Mouse (Mus musculus) midbrain, embryonic 11.5 days (tissue): ENCODE data around the gene Tsga10. TPM values are rescaled to one million over a fixed set of nuclear protein-coding genes. Genes with fewer than 3 reads are reported as not detected.
"Not testable (repeated sequence)": the region's sequence is repeated elsewhere in the genome, so short reads cannot be mapped to it uniquely, and the experiment has no call there.

Source experiments
- ATAC-seq: fragments of 200-750 bp; cut with Nextera tagmentation; 2 replicates; pipeline ENCODE4 v1.8.0; 2017; ENCODE audit warnings: moderate TSS enrichment, moderate library complexity; ENCODE audit not compliant: low FRiP score
- DNase-seq: peaks from one replicate; pipeline ENCODE4 v3.0.0; 2015; ENCODE audit warnings: low spot score; ENCODE audit errors: missing footprints
- H3K27ac ChIP-seq: fragments of 300-500 bp; sonication (generic); 2 replicates; pipeline ENCODE4 v1.5.1; 2014; ENCODE audit warnings: low read depth, low read length
- H3K27me3 ChIP-seq: fragments of 300-500 bp; sonication (generic); 2 replicates; pipeline ENCODE4 v1.6.1; 2014; ENCODE audit warnings: mild to moderate bottlenecking, low read length, moderate library complexity, mixed read lengths; ENCODE audit not compliant: control insufficient read depth, insufficient read depth
- H3K36me3 ChIP-seq: fragments of 300-500 bp; sonication (generic); 2 replicates; pipeline ENCODE4 v1.6.1; 2014; ENCODE audit warnings: mild to moderate bottlenecking, low read length, moderate library complexity, mixed read lengths; ENCODE audit not compliant: control insufficient read depth, insufficient read depth
- H3K4me1 ChIP-seq: fragments of 300-500 bp; sonication (generic); 2 replicates; pipeline ENCODE4 v1.6.1; 2014; ENCODE audit warnings: low read length; ENCODE audit not compliant: control insufficient read depth, insufficient read depth
- H3K4me2 ChIP-seq: fragments of 300-500 bp; sonication (generic); 2 replicates; pipeline ENCODE4 v1.6.1; 2014; ENCODE audit warnings: mild to moderate bottlenecking, moderate library complexity
- H3K4me3 ChIP-seq: fragments of 300-500 bp; sonication (generic); 2 replicates; pipeline ENCODE4 v1.5.1; 2014; ENCODE audit warnings: low read depth, low read length
- H3K9ac ChIP-seq: fragments of 300-500 bp; sonication (generic); 2 replicates; pipeline ENCODE4 v1.6.1; 2014; ENCODE audit warnings: low read length
- H3K9me3 ChIP-seq: fragments of 300-500 bp; sonication (generic); 2 replicates; pipeline ENCODE4 v1.6.1; 2016; ENCODE audit warnings: low read length; ENCODE audit not compliant: control insufficient read depth
- WGBS: fragments of 180-500 bp; shearing (Covaris S2); extraction: QIAGEN DNeasy Blood & Tissue Kit; methylation state at CpG from one replicate; pipeline ENCODE4 v1.1.7; 2014; 5-methylcytosine and 5-hydroxymethylcytosine counted together
- polyA plus RNA-seq: library from polyadenylated mRNA; unstranded; fragments of >200 nt; fragmentation: Nextera tagmentation; extraction: Ambion mirVana; gene quantifications from 2 replicates; pipeline ENCODE4 v1.2.1, GENCODE M21; 2014

Gene Tsga10
- polyA plus RNA-seq, 1 experiment from 2014 or later = 19.8 TPM

- DNase-seq = no peak
These were observed 1.6 kb upstream of the Tsga10 start for GRCm38 (mm10) chr1:37867684-37868322.

GRCm38 (mm10) chr1:37867056-37867455 is 827 bp upstream of the Tsga10 start:
- H3K36me3 ChIP-seq = no peaks in the 10 kb centered on the region
- DNase-seq (no peak), ATAC-seq (no peak)
- no peak overlapping the region for H3K9ac ChIP-seq
- no peak overlapping the region for H3K4me2 ChIP-seq
- 71% methylated on average over 1 of the region's 1 CpGs for WGBS
- no peak overlapping the region for H3K27ac ChIP-seq
- no peak overlapping the region for H3K4me3 ChIP-seq
- H3K27me3 ChIP-seq = no peaks in the 10 kb centered on the region
- H3K4me1 ChIP-seq = peaks cover 3% of the 10 kb centered on the region; the same call in 1 of the 2 replicates
- no peaks in the 10 kb centered on the region for H3K9me3 ChIP-seq

More at GRCm38 (mm10) chr1:37867684-37868322, 1.6 kb upstream of the Tsga10 start:
- Histone ChIP-seq H3K4me2 (no peak overlapping the region), H3K27ac (no peak overlapping the region), H3K36me3 (no peaks in the 10 kb centered on the region), H3K27me3 (no peaks in the 10 kb centered on the region), H3K4me3 (no peak overlapping the region), H3K9me3 (no peaks in the 10 kb centered on the region), H3K4me1 (peaks cover 7% of the 10 kb centered on the region), H3K9ac (no peak overlapping the region)
- WGBS = 73% methylated on average over 10 of the region's 10 CpGs
- ATAC-seq = no peak

GRCm38 (mm10) chr1:37865401-37866215 is 621 bp downstream of the Tsga10 start:
- 12% methylated on average over 23 of the region's 23 CpGs for WGBS
- no peaks in the 10 kb centered on the region for H3K27me3 ChIP-seq
- peak overlapping the region; percentile 72 for H3K9ac ChIP-seq
- H3K36me3 ChIP-seq = no peaks in the 10 kb centered on the region
- H3K27ac ChIP-seq = peak overlapping the region; percentile 64; the same call in 1 of the 2 replicates
- DNase-seq = no peak
- ATAC-seq = no peak
- H3K4me1 ChIP-seq = no peaks in the 10 kb centered on the region
- no peaks in the 10 kb centered on the region for H3K9me3 ChIP-seq
- peak overlapping the region; percentile 76 for H3K4me2 ChIP-seq
- peak overlapping the region; percentile 60 for H3K4me3 ChIP-seq

- DNase-seq (peak; percentile 100), ATAC-seq (peak; percentile 98)
- WGBS = under 1% methylated on average over 85 of the region's 90 CpGs
- no peaks in the 10 kb centered on the region for H3K4me1 ChIP-seq
- no peaks in the 10 kb centered on the region for H3K27me3 ChIP-seq
- H3K9me3 ChIP-seq = no peaks in the 10 kb centered on the region
- H3K36me3 ChIP-seq = no peaks in the 10 kb centered on the region
- H3K9ac ChIP-seq = peak overlapping the region; percentile 72
- peak overlapping the region; percentile 60 for H3K4me3 ChIP-seq
- peak overlapping the region; percentile 76 for H3K4me2 ChIP-seq
- peak overlapping the region; percentile 78 for H3K27ac ChIP-seq
These were observed 1.5 kb downstream of the Tsga10 start for GRCm38 (mm10) chr1:37864511-37865400.

- no peaks in the 10 kb centered on the region for H3K9me3 ChIP-seq
- H3K27ac ChIP-seq = no peak overlapping the region
- H3K4me1 ChIP-seq = no peaks in the 10 kb centered on the region
- no peak overlapping the region for H3K4me3 ChIP-seq
- H3K27me3 ChIP-seq = no peaks in the 10 kb centered on the region
- WGBS = 60% methylated on average over 2 of the region's 2 CpGs
- DNase-seq = no peak
- no peaks in the 10 kb centered on the region for H3K36me3 ChIP-seq
- H3K4me2 ChIP-seq = no peak overlapping the region
- ATAC-seq = no peak
- no peak overlapping the region for H3K9ac ChIP-seq
These were observed 15.5 kb downstream of the Tsga10 start for GRCm38 (mm10) chr1:37850696-37851095.

GRCm38 (mm10) chr1:37846878-37847277 is 19.4 kb downstream of the Tsga10 start:
- Histone ChIP-seq H3K36me3 (no peaks in the 10 kb centered on the region), H3K4me3 (no peak overlapping the region), H3K27me3 (no peaks in the 10 kb centered on the region), H3K4me2 (no peak overlapping the region), H3K4me1 (no peaks in the 10 kb centered on the region), H3K9ac (no peak overlapping the region), H3K27ac (no peak overlapping the region), H3K9me3 (no peaks in the 10 kb centered on the region)
- no peak for ATAC-seq
- WGBS = 87% methylated on average over 8 of the region's 8 CpGs
- no peak for DNase-seq

GRCm38 (mm10) chr1:37831681-37832080 is 34.5 kb downstream of the Tsga10 start:
- Histone ChIP-seq H3K4me1 (no peaks in the 10 kb centered on the region), H3K36me3 (no peaks in the 10 kb centered on the region), H3K4me3 (no peak overlapping the region), H3K9ac (no peak overlapping the region), H3K9me3 (no peaks in the 10 kb centered on the region), H3K27me3 (no peaks in the 10 kb centered on the region), H3K4me2 (no peak overlapping the region), H3K27ac (no peak overlapping the region)
- DNase-seq (no peak), ATAC-seq (no peak)
- WGBS = 61% methylated on average over 2 of the region's 2 CpGs

- H3K4me3 ChIP-seq, ATAC-seq, H3K4me1 ChIP-seq, H3K4me2 ChIP-seq, H3K9ac ChIP-seq, H3K36me3 ChIP-seq, H3K9me3 ChIP-seq, H3K27me3 ChIP-seq, DNase-seq, H3K27ac ChIP-seq: not testable (repeated sequence)
- 83% methylated on average over 1 of the region's 1 CpGs for WGBS
These were observed 63.9 kb downstream of the Tsga10 start for GRCm38 (mm10) chr1:37802291-37802690.
